Mouse (Mus musculus) neural tube, embryonic 15.5 days (tissue): ENCODE measurements around the gene Rpl4. TPM values are rescaled to one million over a fixed set of nuclear protein-coding genes. Genes with fewer than 3 reads are reported as not detected.
"Not testable (repeated sequence)": the region's sequence is repeated elsewhere in the genome, so short reads cannot be mapped to it uniquely, and the experiment has no call there.

ENCODE experiments used
- ATAC-seq: fragments of 200-750 bp; cut with Nextera tagmentation; 2 replicates; pipeline ENCODE4 v1.8.0; 2017; ENCODE audit warnings: mild to moderate bottlenecking, moderate TSS enrichment, moderate library complexity; ENCODE audit not compliant: low FRiP score
- H3K27ac ChIP-seq: fragments of 300-500 bp; sonication (generic); replicated peaks from 2 replicates; pipeline ENCODE4 v1.5.1; 2015; ENCODE audit warnings: mild to moderate bottlenecking, inconsistent platforms
- H3K27me3 ChIP-seq: fragments of 300-500 bp; sonication (generic); replicated peaks from 2 replicates; pipeline ENCODE4 v1.6.1; 2015; ENCODE audit warnings: inconsistent platforms
- H3K36me3 ChIP-seq: fragments of 300-500 bp; sonication (generic); 2 replicates; pipeline ENCODE4 v1.6.1; 2015; ENCODE audit warnings: inconsistent platforms
- H3K4me1 ChIP-seq: fragments of 300-500 bp; sonication (generic); 2 replicates; pipeline ENCODE4 v1.6.1; 2015; ENCODE audit warnings: inconsistent platforms
- H3K4me2 ChIP-seq: fragments of 300-500 bp; sonication (generic); 2 replicates; pipeline ENCODE4 v1.6.1; 2015; ENCODE audit warnings: inconsistent platforms, mild to moderate bottlenecking, moderate library complexity
- H3K4me3 ChIP-seq: fragments of 300-500 bp; sonication (generic); replicated peaks from 2 replicates; pipeline ENCODE4 v1.5.1; 2015; ENCODE audit warnings: mild to moderate bottlenecking, inconsistent platforms
- H3K9ac ChIP-seq: fragments of 300-500 bp; sonication (generic); replicated peaks from 2 replicates; pipeline ENCODE4 v1.6.1; 2015; ENCODE audit warnings: mild to moderate bottlenecking, inconsistent platforms
- H3K9me3 ChIP-seq: fragments of 300-500 bp; sonication (generic); replicated peaks from 2 replicates; pipeline ENCODE4 v1.6.1; 2016; ENCODE audit warnings: inconsistent platforms
- WGBS: fragments of 180-500 bp; shearing (Covaris S2); methylation state at CpG from one replicate; pipeline ENCODE4 v1.1.7; 2015; ENCODE audit warnings: mixed read lengths; 5-methylcytosine and 5-hydroxymethylcytosine counted together
- polyA plus RNA-seq: library from polyadenylated mRNA; unstranded; fragments of >200 nt; fragmentation: Nextera tagmentation; extraction: Ambion mirVana; gene quantifications from 2 replicates; pipeline ENCODE4 v1.2.1, GENCODE M21; 2015

The Rpl4 gene
- polyA plus RNA-seq, 1 experiment from 2014 or later, result 564 TPM

DNA sequence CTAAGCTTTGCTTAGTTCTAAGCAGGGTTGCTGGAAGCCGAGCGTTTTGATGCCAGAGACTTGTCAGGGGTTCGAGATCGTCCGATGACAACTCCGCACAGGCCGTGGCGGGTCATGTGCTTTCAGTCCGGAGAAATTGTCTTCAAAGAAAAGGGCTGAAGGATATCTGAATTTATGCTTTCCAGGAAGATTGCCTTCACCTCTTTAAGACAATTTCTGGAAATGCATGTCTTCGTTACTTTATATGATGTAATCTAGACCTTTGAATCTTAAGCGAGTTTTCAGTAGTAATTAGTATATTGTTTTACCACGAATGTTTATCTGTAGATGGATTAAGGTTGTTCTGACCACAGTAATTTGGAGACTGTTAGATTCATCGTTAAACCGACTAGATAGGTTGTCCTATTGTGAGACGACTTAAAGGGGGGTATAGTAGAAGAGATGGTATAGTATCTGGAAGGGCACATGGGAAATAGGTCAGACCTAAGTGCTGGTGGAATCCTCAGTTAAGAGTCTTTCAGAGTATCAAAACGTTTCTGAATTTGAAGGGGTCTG, 568 bp downstream of the Rpl4 start:
- WGBS, result under 1% methylated on average over 16 of the region's 16 CpGs
- H3K4me1 ChIP-seq, result peaks cover 24% of the 10 kb centered on the region
- peak overlapping the region; percentile 91 for H3K4me2 ChIP-seq
- ATAC-seq, result no peak
- H3K9ac ChIP-seq, result peak overlapping the region; percentile 94
- H3K27me3 ChIP-seq, result no peaks in the 10 kb centered on the region
- no peaks in the 10 kb centered on the region for H3K9me3 ChIP-seq
- H3K4me3 ChIP-seq, result peak overlapping the region; percentile 98
- H3K36me3 ChIP-seq, result peaks cover 39% of the 10 kb centered on the region
- peak overlapping the region; percentile 92 for H3K27ac ChIP-seq

DNA sequence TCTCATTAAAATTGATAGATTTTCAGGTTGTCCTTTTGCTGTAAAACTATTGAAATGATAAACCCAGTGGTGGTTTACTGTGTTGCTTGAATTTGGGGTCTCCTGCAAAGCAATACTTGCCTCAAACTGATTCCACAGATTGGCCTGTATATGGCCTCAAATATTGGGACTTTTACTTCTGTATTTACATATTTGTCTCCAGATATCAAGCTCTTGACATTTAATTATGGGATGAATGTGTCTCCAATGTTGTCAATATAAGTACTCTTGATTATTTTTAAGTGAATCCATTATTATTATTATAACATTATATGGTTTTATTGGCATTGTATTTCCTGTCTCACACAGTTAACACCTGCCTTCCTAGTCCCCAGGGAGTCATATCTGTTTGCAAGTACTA, 1.2 kb downstream of the Rpl4 start:
- Histone ChIP-seq H3K9me3 (no peaks in the 10 kb centered on the region), H3K36me3 (peaks cover 39% of the 10 kb centered on the region), H3K9ac (peak overlapping the region; percentile 94), H3K27ac (no peak overlapping the region), H3K4me1 (peaks cover 27% of the 10 kb centered on the region), H3K27me3 (no peaks in the 10 kb centered on the region), H3K4me3 (peak overlapping the region; percentile 98), H3K4me2 (peak overlapping the region; percentile 91)
- no peak for ATAC-seq

DNA sequence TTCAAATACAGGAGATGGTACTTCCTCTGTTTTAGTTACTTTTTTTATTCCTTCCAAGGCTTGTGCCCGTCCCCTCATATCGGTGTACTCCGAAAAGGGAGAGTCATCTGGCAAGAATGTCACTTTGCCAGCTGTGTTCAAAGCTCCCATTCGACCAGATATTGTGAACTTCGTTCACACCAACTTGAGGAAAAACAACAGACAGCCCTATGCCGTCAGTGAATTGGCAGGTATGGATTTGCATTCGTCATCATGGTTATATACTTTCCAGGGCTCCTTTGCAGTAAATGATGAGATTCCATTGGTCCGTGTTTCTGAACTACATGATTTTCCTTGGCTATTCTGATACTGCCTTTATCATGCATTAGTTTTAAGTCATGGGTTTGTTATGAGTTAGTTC, 1.6 kb downstream of the Rpl4 start:
- 72% methylated on average over 8 of the region's 8 CpGs for WGBS
- 0 out of 2 replicates have a peak overlapping the region, but pooled peaks have one; percentile 14 for H3K9ac ChIP-seq

DNA sequence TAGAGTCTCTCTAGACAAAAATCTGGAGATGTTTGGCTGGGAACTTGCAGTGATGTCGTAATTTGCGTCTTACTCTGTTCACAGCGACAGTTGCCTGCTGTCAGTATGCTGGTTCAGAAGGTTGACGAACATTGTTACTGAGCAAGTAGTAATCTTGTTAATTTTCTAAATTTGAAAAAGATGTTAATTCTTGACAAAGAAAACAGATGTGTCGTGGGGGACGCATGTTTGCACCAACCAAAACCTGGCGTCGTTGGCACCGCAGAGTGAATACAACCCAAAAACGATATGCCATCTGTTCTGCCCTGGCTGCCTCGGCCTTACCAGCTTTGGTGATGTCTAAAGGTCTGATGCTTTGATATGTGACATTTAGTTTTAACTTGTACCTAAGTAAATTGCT, 2.2 kb downstream of the Rpl4 start:
- Histone ChIP-seq H3K4me2 (0 out of 2 replicates have a peak overlapping the region, but pooled peaks have one; percentile 91), H3K9ac (no peak overlapping the region), H3K36me3 (peaks cover 39% of the 10 kb centered on the region), H3K27ac (no peak overlapping the region), H3K4me3 (no peak overlapping the region), H3K4me1 (peaks cover 36% of the 10 kb centered on the region), H3K27me3 (no peaks in the 10 kb centered on the region), H3K9me3 (no peaks in the 10 kb centered on the region)
- no peak for ATAC-seq
- 90% methylated on average over 11 of the region's 11 CpGs for WGBS

More for the DNA sequence above, 1.6 kb downstream of the Rpl4 start:
- Histone ChIP-seq H3K27me3 (no peaks in the 10 kb centered on the region), H3K4me1 (peaks cover 30% of the 10 kb centered on the region), H3K36me3 (peaks cover 39% of the 10 kb centered on the region), H3K4me2 (peak overlapping the region; percentile 91), H3K4me3 (no peak overlapping the region; the same call in none of the 2 replicates), H3K9me3 (no peaks in the 10 kb centered on the region), H3K27ac (no peak overlapping the region)
- no peak for ATAC-seq

DNA sequence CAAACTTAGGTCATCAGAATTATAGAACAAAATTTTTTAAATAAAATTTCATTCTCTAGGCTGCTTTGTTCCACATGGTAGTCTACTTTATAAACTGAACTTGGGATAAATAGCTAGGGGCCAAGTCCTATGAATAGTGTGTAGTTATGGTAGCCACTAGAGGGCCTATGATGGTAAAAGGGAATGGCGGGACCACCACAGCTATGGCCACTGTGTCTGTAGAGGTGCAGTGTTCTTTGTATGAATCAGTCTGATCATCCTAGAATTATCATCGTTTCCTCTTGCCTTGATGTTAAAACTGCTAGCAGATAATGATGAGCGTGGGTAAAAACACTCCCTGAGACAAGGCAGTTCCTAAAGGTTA, 5.4 kb downstream of the Rpl4 start:
- H3K27ac ChIP-seq, result peak overlapping the region; percentile 87
- 35% methylated on average over 3 of the region's 3 CpGs for WGBS
- peaks cover 62% of the 10 kb centered on the region for H3K36me3 ChIP-seq
- peak overlapping the region; percentile 70; the same call in 1 of the 2 replicates for H3K9ac ChIP-seq
- H3K4me2 ChIP-seq, result peak overlapping the region; percentile 64
- H3K27me3 ChIP-seq, result no peaks in the 10 kb centered on the region
- H3K4me3 ChIP-seq, result peak overlapping the region; percentile 71
- no peaks in the 10 kb centered on the region for H3K9me3 ChIP-seq
- H3K4me1 ChIP-seq, result peaks cover 30% of the 10 kb centered on the region
- ATAC-seq, result peak; percentile 55; the same call in 1 of the 2 replicates

DNA sequence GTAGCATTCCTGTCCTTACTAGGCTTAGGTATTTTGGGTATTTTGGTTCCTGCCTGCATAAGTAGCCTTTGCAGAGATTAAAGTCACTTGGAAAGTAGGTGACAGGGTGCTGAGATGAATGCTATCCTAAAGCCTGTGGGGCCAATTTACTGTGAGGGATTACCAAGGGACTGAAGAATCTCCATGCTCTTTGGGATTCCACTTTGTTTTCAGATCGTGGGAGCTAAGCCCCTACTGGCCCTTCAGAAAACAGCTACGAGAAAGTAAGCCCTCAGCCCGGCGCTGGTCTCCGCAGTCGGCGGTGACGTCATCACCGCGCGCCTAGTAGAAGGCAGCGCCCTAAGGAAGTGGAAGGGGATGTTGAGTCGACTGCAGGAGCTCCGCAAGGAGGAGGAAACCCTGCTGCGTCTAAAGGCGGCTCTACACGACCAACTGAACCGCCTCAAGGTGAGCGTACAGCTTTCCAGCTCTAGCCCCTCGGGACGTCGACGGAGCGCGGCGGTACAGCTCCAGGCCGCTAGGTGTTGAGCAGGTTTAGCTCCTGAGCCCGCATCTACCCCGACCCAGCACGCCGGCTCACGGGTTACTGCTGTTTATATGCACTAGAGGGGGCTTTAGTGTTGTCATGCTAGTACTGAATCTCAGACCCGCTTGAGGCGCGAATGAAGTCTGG, 5.9 kb downstream of the Rpl4 start, which contains the start of gene Snapc5:
Gene Snapc5 (plus strand): TSS at position 301 of the 673 bp plus-strand sequence.
- under 1% methylated on average over 35 of the region's 35 CpGs for WGBS
- peak; percentile 91 for ATAC-seq
- peaks cover 65% of the 10 kb centered on the region for H3K36me3 ChIP-seq
- no peaks in the 10 kb centered on the region for H3K27me3 ChIP-seq
- peak within 1 kb of the TSS; percentile 71 for H3K4me3 ChIP-seq
- no peaks in the 10 kb centered on the region for H3K9me3 ChIP-seq
- H3K9ac ChIP-seq, result peak within 1 kb of the TSS; percentile 70
- H3K4me1 ChIP-seq, result peaks cover 27% of the 10 kb centered on the region
- peak within 1 kb of the TSS; percentile 64 for H3K4me2 ChIP-seq
- H3K27ac ChIP-seq, result peak within 1 kb of the TSS; percentile 87

DNA sequence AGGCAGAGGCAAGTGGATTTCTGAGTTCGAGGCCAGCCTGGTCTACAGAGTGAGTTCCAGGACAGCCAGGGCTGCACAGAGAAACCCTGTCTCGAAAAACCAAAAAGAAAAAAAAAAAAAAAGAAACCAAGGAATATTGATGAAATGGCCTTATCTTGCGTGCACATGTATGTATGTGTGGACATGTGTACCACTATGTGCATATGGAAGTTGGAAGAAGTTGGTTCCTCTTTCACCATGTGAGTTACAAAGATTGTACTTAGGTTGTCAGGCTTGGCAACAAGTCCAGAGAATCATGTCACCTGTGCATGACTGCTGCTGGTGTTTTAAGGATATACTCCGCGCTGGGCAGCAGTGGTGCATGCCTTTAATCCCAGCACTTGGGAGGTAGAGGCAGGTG, 10.1 kb downstream of the Rpl4 start:
- H3K9me3 ChIP-seq, H3K27me3 ChIP-seq, H3K4me2 ChIP-seq, ATAC-seq, H3K27ac ChIP-seq, H3K9ac ChIP-seq, H3K4me3 ChIP-seq: not testable (repeated sequence)
- WGBS, result 94% methylated on average over 5 of the region's 5 CpGs
- Histone ChIP-seq H3K4me1 (peaks cover 15% of the 10 kb centered on the region), H3K36me3 (peaks cover 63% of the 10 kb centered on the region)

DNA sequence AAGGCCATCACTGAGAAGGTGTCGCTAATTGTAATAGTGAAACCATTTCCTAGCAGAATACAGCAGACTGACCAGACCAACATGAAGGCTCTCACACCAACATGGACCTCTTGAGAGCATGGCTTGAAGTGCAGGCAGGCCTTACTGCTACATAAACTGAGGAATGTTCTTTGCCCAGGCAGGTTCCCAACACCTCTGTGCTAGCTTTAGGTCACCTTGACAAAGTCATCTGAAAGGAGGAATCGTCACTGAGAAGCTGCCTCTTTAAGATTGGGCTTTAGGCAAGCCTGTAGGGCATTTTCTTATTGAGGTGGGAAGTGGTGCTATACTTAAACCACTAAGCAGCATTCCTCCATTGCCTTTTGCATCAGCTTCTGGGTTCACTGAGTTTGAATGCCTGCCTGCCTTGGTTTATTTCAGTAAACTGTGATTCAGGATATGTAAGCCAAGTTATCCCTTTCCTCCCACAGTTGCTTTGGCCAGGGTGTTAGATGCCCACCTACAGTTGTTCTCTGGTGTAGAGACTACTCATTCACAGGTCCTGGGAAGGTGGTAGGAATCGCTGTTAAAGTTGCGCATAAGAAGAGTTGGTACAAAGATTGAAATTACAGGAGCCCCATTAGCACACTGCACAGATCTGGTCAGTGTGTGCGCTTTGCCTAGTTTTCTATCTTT, 11.1 kb downstream of the Rpl4 start:
- no peaks in the 10 kb centered on the region for H3K9me3 ChIP-seq
- H3K4me3 ChIP-seq, result no peak overlapping the region
- no peak overlapping the region for H3K27ac ChIP-seq
- 95% methylated on average over 5 of the region's 5 CpGs for WGBS
- no peaks in the 10 kb centered on the region for H3K27me3 ChIP-seq
- no peak for ATAC-seq
- peaks cover 11% of the 10 kb centered on the region for H3K4me1 ChIP-seq
- H3K36me3 ChIP-seq, result peaks cover 63% of the 10 kb centered on the region
- no peak overlapping the region for H3K4me2 ChIP-seq
- no peak overlapping the region for H3K9ac ChIP-seq

DNA sequence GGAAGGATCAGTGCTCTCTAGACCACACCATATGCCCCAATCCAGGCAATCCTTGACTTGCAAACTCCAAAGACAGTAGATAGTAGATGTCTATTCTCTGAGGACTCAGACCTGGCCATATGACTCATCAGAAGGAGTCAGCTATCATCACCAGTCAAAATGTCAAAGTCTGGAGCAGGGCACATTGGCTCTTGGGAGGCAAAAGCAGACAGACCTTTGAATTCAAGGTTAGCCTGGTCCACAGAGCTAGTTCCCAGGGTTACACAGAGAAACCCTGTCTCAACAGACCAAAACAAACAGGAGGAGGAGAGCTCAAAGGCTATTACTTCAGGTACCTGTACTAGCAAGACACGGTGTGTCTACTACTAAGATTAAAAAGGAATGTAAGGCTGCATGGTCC, 20.7 kb downstream of the Rpl4 start:
- no peak for ATAC-seq
- H3K4me1 ChIP-seq, result no peaks in the 10 kb centered on the region
- no peaks in the 10 kb centered on the region for H3K27me3 ChIP-seq
- H3K4me3 ChIP-seq, result no peak overlapping the region
- 100% methylated on average over 1 of the region's 1 CpGs for WGBS
- H3K9me3 ChIP-seq, result no peaks in the 10 kb centered on the region
- H3K27ac ChIP-seq, result no peak overlapping the region
- H3K36me3 ChIP-seq, result peaks cover 31% of the 10 kb centered on the region
- H3K9ac ChIP-seq, result no peak overlapping the region
- H3K4me2 ChIP-seq, result no peak overlapping the region

DNA sequence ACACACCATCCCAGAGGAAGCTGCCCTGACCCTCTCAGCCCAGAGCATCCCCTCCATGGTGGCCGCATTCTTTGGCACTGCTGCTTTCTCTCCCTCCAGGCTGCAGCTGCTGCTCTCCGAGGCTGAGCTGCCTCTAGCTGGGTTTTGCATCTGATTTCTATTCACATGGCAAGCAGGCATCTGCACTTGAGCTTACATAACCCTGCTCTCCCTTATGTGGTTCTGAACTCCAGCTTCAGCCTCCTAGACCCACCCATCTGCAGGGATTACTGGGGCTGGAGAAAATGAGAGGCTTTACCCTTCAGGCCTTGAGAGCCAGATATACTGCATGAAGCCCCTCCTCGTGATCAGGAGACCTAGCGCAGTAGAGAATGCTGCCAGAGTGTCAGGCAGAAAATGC, 22.4 kb downstream of the Rpl4 start:
- H3K27ac ChIP-seq, result no peak overlapping the region
- H3K4me3 ChIP-seq, result no peak overlapping the region
- H3K27me3 ChIP-seq, result no peaks in the 10 kb centered on the region
- WGBS, result 76% methylated on average over 4 of the region's 4 CpGs
- ATAC-seq, result no peak
- H3K4me1 ChIP-seq, result no peaks in the 10 kb centered on the region
- no peak overlapping the region for H3K9ac ChIP-seq
- peaks cover 22% of the 10 kb centered on the region for H3K36me3 ChIP-seq
- no peaks in the 10 kb centered on the region for H3K9me3 ChIP-seq
- no peak overlapping the region for H3K4me2 ChIP-seq

DNA sequence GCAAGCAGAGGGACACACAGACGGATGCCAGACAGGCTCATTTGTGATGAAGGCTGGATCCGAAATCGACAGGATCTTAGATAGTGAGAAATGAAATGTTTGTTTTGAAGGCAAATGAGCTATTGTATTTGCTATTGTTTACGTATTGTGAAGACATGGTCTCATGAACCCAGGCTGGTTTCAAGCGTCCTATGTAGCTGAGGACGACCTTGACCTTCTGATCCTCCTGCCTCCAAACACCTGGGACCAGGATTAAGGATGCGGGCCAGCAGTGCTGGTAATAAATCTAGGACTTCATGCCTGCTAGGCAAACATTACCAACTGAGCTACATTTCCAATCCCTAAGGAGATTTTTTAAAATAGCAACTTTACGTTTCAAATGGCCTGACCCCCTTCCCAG, 24.3 kb downstream of the Rpl4 start:
- Histone ChIP-seq H3K9me3 (no peaks in the 10 kb centered on the region), H3K27ac (no peak overlapping the region), H3K4me1 (no peaks in the 10 kb centered on the region), H3K36me3 (peaks cover 14% of the 10 kb centered on the region), H3K9ac (no peak overlapping the region), H3K27me3 (no peaks in the 10 kb centered on the region), H3K4me3 (no peak overlapping the region), H3K4me2 (no peak overlapping the region)
- WGBS, result 77% methylated on average over 8 of the region's 8 CpGs
- no peak for ATAC-seq
